Mouse (Mus musculus) adrenal gland, adult (tissue): ENCODE data around the gene Sh2d2a.
"Not testable (repeated sequence)": the region's sequence is repeated elsewhere in the genome, so short reads cannot be mapped to it uniquely, and the experiment has no call there.

Experiments
- DNase-seq, 2 experiments: peaks; one replicate each; pipeline ENCODE4 v3.0.0; 2022 to 2023; ENCODE audit warnings: low spot score in 1 of 2; ENCODE audit not compliant: inconsistent age in 2 of 2

Gene Sh2d2a

DNA sequence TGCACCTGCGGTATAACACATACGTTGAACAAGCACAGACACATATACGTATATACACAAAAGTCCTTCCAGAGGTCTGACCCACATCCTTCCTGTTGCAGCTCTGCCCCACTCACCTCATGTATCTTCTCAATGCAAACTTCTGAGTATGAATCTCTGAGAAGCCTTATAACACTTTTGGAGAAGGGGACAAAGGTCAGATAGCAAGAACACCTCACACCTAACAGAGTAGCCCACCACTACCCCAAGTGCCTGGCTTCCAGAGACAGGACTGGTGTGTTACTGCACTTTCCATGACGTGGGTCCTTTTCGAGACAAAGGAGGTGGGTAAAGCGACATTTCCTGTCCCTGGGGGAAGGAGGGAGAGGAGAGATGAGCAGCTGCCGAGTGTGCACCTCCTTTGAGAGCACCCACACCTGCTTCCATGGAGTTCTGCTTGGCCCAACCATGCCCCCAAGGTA lies at the start of gene Sh2d2a:
Sh2d2a (plus strand) TSS at position 106 of the 461 bp plus-strand sequence.
- DNase-seq: no peak

DNA sequence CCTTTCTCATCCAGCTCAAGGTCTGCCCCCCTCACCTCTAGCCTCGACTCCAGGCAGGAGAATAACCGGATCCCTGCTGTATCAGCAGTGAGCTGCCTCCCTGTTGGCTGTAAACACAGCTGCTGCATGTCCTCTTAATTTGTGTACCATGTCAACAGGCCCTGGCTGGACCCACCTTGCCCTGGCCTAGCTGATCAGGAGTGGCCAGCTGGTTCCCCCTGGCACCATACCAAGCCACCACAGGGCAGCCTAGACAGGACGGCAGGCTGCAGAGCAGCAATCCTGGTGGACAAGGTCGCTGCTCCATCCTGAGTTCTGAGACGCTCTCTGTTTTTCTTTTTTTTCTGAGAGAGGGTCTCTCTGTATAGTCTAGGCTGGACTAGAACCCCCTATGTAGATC lies 44.9 kb upstream of the Sh2d2a start:
- no peak for DNase-seq

DNA sequence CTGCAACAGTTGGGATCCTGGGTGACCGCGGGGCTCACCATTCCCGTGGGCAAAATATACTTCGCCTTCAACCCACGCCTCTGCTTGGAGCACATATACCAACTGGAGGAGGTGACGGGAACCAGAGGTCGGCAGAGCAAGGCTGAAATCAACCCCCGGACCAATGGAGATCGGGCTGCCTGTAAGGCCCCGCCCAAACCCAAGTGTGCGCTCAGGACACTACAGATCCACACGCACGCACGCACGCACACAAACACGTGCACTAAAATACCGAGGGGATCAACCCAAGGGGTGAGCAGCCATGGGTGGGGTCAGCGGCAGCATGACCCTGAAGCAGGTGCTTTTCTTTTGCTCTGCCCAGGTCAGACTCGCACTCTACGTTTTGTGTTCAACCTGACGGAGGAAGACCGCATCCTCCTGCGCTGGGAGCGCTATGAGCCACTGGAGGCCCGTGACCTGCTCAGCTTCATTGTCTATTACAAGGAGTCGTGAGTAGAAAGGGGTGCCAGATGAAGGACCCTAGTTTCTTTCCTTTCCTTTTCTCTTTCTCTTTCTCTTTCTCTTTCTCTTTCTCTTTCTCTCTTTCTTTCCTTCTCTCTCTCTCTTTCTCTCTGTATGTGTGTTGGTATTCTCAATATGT lies 42.4 kb upstream of the Sh2d2a start:
- peak; percentile 28 to 63 for DNase-seq

DNA sequence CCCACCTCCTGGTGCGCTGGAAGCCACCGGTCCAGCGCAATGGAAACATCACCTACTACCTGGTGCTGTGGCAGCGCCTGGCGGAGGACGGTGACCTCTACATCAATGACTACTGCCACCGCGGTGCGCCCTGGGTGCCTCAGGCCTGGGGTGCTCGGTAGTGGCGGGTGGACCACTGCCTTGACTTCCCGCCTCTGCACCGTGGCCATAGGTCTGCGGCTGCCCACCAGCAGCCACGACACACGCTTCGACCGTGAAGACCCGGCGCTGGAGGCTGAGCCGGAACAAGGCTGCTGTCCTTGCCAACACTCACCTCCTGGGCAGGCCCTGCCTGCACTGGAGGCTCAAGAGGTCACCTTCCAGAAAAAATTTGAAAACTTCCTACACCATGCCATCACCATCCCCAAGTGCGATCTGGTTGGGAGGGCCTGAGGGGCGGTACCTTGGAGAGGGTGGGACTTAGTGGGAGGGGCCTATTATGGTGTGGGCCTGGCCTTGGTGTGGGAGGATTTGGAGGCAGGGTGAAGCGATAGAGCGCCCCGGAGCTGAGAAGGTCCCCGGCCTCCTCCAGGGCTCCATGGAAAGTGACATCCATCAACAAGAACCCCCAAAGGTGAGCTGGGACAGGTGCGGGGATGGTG lies 37.1 kb upstream of the Sh2d2a start:
- peak in 1 of 2 experiments; percentile 20 for DNase-seq

DNA sequence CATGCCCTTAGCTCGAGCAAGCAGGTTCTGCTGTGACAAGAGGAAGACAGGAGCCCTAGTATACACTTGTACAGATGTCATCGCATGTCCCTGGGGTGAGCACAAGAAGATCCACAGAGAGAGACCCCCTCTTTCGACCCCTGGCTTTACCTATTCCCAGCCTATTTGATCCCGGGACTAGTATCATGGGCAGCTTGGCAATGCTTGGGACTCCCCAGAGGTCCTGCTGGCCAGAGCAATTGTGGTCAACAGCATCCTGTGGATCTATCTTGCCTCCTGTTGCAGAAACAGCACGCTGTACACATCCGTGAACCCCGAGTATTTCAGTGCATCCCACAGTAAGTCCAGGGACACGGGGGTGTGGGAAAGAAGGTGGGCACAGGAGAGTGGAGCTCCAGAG lies 35.3 kb upstream of the Sh2d2a start:
- no peak for DNase-seq

DNA sequence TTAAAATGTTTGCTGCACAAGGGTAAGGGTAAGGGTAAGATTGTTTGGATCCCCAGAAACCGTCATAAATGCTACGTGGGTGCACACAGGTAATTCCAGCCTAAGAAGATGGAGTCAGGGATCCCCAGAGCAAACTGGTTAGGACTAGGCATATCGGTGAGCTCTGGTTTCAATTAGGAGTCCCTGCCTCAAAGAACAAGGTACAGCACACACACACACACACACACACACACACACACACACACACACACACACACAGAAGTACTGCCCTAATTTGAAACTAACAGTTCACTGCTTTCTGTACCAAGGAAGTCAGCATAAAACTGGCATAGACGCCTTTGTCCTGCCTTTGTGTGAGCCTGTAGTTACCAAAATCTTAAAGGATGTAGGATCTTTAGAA lies 34.1 kb upstream of the Sh2d2a start:
- no peak for DNase-seq

DNA sequence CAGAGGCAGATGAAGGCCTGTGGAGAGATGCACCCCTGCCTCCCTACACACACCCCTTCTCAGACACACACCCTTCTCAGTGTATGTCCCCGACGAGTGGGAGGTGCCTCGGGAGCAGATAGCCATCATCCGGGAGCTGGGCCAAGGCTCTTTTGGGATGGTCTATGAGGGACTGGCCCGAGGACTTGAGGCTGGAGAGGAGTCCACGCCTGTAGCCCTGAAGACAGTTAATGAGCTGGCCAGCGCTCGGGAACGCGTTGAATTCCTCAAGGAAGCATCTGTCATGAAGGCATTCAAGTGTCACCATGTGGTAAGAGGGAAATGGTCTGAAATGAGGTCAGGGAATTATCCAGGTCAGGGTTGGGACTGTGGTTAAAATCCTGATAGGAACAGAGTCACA lies 33.7 kb upstream of the Sh2d2a start:
- DNase-seq: peak in 1 of 2 experiments; percentile 60

DNA sequence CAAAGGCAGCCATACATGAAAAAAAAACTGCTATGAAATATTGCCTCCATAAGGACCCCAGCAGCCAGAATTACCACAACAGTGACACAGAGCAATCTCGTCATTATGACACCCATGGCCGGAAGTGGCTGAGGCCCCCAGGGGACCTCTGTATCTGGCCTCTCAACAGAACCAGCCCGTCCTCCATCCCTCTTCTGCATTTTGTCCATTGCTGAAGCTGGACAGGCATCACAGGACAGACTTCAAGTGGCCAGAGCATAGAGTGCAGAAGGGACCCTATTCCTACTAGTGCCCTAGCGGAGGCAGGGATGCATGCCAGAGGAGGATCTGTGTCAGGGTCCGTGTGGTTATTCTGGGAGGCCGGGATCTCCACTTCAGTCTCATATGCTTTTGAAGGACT lies 30.4 kb upstream of the Sh2d2a start:
- no peak for DNase-seq

DNA sequence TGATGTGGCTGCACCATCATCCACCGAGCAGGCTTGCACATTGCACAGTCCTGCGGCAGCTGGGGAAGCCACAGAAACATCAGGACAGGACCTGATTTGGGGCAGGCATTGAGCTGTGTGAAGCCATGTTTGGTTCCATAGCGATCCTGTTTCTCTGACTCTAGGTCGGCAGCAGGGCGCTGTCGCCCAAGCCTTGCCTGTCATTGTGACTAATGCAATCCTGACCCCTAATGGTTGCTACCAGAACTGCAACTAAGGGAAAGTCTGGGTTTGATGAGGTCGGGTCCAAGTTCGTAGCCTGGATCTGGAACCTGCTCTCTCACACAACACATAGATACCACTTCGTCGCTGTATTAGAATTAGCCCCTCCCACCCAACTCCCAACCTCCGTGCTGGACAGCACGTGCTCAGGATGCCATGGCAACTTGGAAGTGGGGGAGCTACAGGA lies 29.9 kb upstream of the Sh2d2a start:
- DNase-seq: peak; percentile 68 to 91

DNA sequence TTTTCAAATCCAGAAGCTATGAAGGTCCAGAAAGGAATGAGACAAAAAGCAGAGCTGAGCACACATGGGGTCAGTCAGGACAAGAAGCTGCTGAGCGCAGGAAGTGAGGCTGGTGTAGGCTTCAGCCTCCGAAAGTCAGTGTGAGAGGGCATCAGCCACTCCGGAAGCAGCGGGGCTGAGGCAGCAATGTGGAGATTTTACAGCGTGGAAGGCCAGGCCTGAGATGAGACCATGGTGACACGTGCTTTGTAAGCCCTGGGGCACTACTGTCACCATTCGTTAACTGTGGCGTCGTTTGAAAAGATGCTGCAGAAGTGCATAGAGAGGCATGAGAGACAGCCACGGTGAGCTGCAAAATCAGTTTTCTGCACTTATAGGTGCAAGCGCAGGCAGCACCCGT lies 28.3 kb upstream of the Sh2d2a start:
- no peak for DNase-seq

DNA sequence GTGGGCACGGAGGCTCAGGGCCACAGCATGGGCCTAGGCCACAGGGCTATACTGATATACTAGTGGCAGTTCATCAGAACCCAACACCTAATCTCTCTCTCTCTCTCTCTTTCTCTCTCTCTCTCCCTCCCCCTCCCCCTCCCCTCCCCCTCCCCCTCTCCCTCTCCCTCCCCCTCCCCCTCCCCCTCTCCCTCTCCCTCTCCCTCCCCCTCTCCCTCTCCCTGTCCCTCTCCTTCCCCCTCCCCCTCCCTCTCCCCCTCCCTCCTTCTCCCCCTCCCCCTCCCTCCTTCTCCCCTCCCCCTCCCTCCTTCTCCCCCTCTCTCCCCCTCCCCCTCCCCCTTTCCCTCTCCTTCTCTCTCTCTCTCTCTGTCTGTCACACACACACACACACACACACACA lies 22.3 kb upstream of the Sh2d2a start, which contains the start of gene Pear1:
Pear1 (minus strand) TSS at position 101 of the 400 bp plus-strand sequence.
- DNase-seq: not testable (repeated sequence)

DNA sequence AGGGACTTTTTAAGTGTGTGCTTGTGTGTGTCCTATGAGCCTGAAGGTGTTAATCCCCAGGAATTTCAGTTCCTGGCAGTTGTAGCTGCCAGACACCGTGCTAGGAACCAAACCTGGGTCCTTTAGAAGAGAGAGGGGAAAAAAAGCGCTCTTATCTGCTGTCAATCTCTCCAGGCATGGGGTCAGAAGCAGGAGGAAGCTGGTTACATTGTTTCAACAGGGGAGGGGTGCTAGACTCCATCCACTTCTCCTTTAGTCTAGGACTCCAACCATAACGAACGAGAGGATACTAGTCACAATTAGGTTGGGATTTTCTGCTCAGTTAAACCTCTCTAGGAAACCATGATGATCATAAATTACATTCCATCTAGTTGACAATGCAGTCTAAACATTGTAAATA lies 18.1 kb upstream of the Sh2d2a start:
- DNase-seq: no peak

DNA sequence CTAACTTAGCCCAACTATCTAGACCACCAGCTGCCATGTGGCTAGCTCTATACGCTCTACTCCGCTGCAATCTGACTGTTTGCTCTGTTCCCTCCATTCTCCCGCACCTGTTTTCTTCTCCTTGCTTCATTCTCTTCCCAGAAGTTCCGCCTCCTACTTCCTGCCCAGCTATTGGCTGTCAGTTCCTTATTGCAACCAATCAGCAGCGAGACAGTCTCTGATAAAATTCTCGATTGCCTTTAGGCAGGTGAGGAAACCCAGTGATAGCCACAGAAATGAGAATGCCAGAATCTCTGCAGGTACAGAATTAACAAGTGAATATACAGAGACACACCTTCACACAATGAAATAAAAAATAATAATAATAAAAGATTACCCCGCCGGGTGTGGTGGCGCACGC lies 17.5 kb upstream of the Sh2d2a start:
- no peak for DNase-seq

DNA sequence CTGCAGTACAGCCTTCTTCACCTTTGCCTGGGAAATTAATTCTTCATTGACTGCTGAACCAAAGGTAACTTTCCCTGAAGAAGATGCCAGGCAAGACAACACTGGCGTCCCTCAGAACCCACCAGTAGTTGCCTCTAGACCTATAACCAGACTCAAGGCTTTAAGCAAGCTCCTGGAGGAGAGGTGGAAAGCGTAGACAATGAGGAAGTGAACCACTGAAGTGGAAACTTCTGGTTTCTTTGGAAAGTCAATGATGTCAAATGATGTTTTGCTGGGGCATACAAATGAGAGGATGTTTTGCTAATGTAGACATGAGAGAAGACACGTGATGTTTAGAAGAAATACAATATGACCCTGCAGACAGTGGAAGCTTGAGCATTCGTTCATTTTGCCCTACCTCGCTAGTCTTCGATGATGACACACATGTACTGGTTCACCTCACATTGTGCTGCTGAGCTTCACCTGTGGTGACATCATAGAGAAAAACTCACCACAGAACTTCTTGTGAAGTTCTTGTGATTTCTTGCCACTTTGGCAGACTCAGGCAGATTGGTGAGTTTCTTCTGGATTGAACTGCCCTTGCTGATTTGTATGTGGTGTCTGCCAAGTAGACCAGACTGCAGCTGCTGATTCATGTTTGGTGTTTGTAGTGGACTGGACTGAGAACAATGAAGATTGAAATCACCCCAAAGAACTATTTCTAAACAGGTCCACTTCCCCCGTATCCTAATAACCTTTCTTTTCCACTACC lies 14.3 kb upstream of the Sh2d2a start:
- DNase-seq: no peak

DNA sequence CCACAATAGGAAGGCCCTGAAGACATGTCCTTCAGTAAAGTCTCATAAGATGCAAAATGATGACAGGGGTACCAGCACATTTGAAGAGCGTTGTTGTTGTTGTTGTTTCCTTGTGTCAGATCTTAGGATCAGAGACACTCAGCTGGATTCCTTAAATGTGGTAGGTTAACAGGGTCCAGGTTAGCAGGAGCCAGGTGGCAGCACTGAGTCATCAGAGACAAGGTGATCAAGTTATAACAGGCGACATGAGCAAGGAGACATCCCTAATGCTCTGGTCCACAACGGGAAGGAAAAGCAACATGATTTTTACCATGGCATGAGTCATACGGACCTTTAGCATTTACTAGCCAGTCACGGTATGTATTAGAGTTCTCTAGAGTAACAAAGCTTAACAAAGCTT lies 13.1 kb upstream of the Sh2d2a start:
- DNase-seq: peak in 1 of 2 experiments; percentile 22

DNA sequence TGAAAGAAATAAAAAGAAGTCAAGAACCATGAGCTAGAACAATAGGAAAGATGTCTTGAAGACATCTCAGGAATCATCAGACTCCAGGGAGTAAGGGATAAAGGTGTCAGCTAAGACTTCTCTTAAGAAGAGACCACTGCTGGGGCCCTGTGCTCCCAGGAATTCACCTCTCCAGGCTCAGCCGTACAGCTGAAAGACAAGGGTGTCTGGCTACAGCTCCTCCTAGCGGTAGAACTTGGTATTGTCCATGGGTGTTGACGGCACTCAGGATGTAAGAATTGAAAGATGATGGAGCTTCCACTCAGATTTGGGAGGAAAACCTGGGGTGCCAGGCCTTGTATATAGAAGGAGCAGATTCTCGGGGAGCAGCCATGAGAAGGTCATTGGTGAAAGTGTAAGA lies 7.9 kb upstream of the Sh2d2a start:
- peak; percentile 62 to 91 for DNase-seq

DNA sequence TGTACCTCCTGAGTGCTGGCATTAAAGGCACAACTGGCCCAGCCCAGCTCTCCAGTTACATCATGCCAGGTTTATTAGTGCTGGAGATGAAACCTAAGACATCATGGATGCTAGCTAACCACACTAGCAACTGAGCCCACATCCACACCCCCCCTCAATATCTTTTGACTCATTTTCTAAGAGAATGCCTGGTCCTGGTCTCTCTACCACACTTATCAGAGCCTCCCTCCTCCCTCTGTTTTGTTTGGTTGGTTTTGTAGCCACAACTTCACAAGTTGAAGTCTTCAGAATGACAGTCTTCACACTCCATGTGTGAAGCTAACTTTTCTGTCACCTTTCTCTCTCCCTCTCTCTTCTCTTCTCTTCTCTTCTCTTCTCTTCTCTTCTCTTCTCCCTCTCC lies 5.7 kb upstream of the Sh2d2a start:
- DNase-seq: no peak

DNA sequence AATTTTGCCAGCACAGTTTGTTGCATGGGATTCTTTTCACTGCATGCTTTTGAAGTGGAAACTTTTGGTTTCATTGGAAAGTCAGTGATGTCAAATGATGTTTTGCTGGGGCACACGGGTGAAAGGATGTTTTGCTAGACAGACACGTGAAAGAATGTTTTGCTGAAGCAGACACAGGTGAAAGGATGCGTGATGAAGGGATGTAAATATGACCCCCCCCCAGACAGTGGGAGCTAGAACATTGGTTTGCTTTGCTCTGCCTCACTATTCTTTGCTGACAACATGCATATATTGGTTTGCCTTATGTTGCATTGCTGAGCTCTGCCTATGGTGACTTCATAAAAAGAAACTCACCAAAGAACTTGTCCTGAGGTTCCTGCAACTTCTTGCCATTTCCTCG lies 1.6 kb upstream of the Sh2d2a start:
- DNase-seq: no peak

DNA sequence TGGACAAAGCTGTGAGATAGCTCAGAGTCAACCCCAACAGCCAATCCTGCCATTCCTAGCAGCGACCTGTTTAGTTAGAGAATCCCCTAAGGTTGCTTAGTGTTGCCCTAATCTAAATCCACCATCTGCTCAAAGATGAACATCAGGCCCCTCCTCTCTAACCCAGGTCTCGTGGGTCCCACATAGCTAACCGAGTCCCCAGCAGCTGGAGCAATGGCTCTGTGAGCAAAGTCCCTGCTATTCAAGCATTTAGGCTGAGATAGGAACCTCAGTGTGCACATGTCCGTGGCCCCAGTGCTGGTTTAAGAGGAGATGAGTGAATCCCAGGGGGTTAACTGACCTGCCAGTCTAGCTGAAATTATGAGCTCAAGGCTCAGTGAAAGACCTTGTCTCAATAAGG lies 369 bp upstream of the Sh2d2a start:
- DNase-seq: no peak

DNA sequence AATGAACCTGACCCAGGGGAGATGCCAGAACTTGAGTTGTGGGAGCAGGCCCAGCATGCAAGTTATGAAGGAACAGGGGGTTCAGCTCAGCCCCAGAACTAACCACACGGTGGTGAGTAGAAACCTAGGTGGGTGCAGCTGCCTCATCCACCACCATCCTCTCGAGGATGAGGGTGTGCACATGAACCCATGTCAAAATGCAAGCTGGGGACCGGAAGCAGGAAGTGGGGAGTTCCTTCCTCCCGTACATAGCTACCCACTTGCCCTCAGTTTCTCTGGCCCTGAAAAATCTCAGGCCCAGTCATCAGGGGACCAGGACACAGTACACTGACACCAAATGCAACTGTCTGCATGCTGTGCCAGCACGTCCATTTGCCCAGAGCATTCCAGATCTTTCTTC lies 1.1 kb downstream of the Sh2d2a start:
- peak in 1 of 2 experiments; percentile 19 for DNase-seq

DNA sequence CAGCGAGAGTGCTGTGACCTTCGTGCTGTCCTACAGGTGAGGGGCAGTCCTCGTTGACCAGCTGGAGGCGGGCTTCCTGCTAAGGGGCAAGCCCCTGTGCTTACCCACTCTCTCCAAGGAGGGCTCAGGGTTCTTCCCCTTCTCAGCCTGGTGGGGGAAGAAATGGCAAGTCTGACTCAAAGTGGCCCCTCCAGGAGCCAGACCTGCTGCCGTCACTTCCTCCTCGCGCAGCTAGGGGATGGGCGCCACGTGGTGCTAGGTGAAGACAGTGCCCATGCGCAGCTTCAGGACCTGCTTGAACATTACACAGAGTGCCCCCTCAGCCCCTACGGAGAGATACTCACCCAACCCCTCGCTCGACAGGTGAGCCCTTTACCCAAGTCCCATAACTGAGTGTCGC lies 2.6 kb downstream of the Sh2d2a start:
- DNase-seq: no peak
